Mouse (Mus musculus): ENCODE measurements around the gene Bcas1. TPM values are rescaled to one million over a fixed set of nuclear protein-coding genes. Genes with fewer than 3 reads are reported as not detected.

Gene Bcas1
- polyA plus RNA-seq, 1 experiment from 2014 or later: 0.25 TPM

- Histone ChIP-seq H3K27ac (replicated peaks; ENCODE audit: low read depth, low read length) (no peak overlapping the region), H3K36me3 (ENCODE audit: control insufficient read depth, insufficient read depth, low read length) (no peaks in the 10 kb centered on the region), H3K9me3 (ENCODE audit: control insufficient read depth, low read length) (no peaks in the 10 kb centered on the region), H3K27me3 (ENCODE audit: control insufficient read depth, insufficient read depth, low read length) (peaks cover 6% of the 10 kb centered on the region; the same call in 1 of the 2 replicates), H3K4me2 (ENCODE audit: low read depth, severe bottlenecking) (peak overlapping the region; percentile 50), H3K9ac (ENCODE audit: low read length) (peak overlapping the region; percentile 30; the same call in 1 of the 2 replicates), H3K4me3 (ENCODE audit: low read depth, low read length) (peak overlapping the region; percentile 16; the same call in 1 of the 2 replicates), H3K4me1 (ENCODE audit: control insufficient read depth, insufficient read depth, low read length) (peaks cover 7% of the 10 kb centered on the region)
- ATAC-seq (ENCODE audit: insufficient number of reproducible peaks, low FRiP score, low TSS enrichment, low read depth) (no peak), DNase-seq (ENCODE audit: low spot score) (peak; percentile 48)
- WGBS: 9% methylated on average over 23 of the region's 23 CpGs
Measured at GRCm38 (mm10) chr2:170410677-170411489, 16.8 kb downstream of the Bcas1 start.

GRCm38 (mm10) chr2:170406438-170406837 lies 21.2 kb downstream of the Bcas1 start:
- Histone ChIP-seq H3K4me3 (ENCODE audit: low read depth, low read length) (no peak overlapping the region), H3K27ac (replicated peaks; ENCODE audit: low read depth, low read length) (no peak overlapping the region), H3K4me1 (ENCODE audit: control insufficient read depth, insufficient read depth, low read length) (peaks cover 5% of the 10 kb centered on the region; the same call in 1 of the 2 replicates), H3K36me3 (ENCODE audit: control insufficient read depth, insufficient read depth, low read length) (no peaks in the 10 kb centered on the region), H3K27me3 (ENCODE audit: control insufficient read depth, insufficient read depth, low read length) (0 out of 2 replicates have a peak, but pooled peaks cover 4% of the 10 kb centered on the region), H3K9me3 (ENCODE audit: control insufficient read depth, low read length) (no peaks in the 10 kb centered on the region), H3K4me2 (ENCODE audit: low read depth, severe bottlenecking) (no peak overlapping the region), H3K9ac (ENCODE audit: low read length) (no peak overlapping the region)
- ATAC-seq (ENCODE audit: insufficient number of reproducible peaks, low FRiP score, low TSS enrichment, low read depth): no peak
- no peak for DNase-seq (ENCODE audit: low spot score)
- 79% methylated on average over 14 of the region's 14 CpGs for WGBS

- H3K4me2 ChIP-seq (ENCODE audit: low read depth, severe bottlenecking): no peak overlapping the region
- no peak overlapping the region for H3K9ac ChIP-seq (ENCODE audit: low read length)
- H3K27me3 ChIP-seq (ENCODE audit: control insufficient read depth, insufficient read depth, low read length): no peaks in the 10 kb centered on the region
- WGBS: 33% methylated on average over 18 of the region's 18 CpGs
- no peak overlapping the region for H3K27ac ChIP-seq (replicated peaks; ENCODE audit: low read depth, low read length)
- no peaks in the 10 kb centered on the region for H3K9me3 ChIP-seq (ENCODE audit: control insufficient read depth, low read length)
- no peak overlapping the region for H3K4me3 ChIP-seq (ENCODE audit: low read depth, low read length)
- no peaks in the 10 kb centered on the region for H3K36me3 ChIP-seq (ENCODE audit: control insufficient read depth, insufficient read depth, low read length)
- no peak for DNase-seq (ENCODE audit: low spot score)
- H3K4me1 ChIP-seq (ENCODE audit: control insufficient read depth, insufficient read depth, low read length): 0 out of 2 replicates have a peak, but pooled peaks cover 3% of the 10 kb centered on the region
- ATAC-seq (ENCODE audit: insufficient number of reproducible peaks, low FRiP score, low TSS enrichment, low read depth): no peak
Measured at GRCm38 (mm10) chr2:170404781-170405573, 22.7 kb downstream of the Bcas1 start.

- WGBS: 31% methylated on average over 10 of the region's 10 CpGs
- ATAC-seq (ENCODE audit: insufficient number of reproducible peaks, low FRiP score, low TSS enrichment, low read depth) (no peak), DNase-seq (ENCODE audit: low spot score) (no peak)
- no peak overlapping the region for H3K9ac ChIP-seq (ENCODE audit: low read length)
- H3K4me3 ChIP-seq (ENCODE audit: low read depth, low read length): no peak overlapping the region
- H3K4me2 ChIP-seq (ENCODE audit: low read depth, severe bottlenecking): no peak overlapping the region
- no peak overlapping the region for H3K27ac ChIP-seq (replicated peaks; ENCODE audit: low read depth, low read length)
- H3K36me3 ChIP-seq (ENCODE audit: control insufficient read depth, insufficient read depth, low read length): no peaks in the 10 kb centered on the region
- H3K27me3 ChIP-seq (ENCODE audit: control insufficient read depth, insufficient read depth, low read length): no peaks in the 10 kb centered on the region
- no peaks in the 10 kb centered on the region for H3K9me3 ChIP-seq (ENCODE audit: control insufficient read depth, low read length)
- 0 out of 2 replicates have a peak, but pooled peaks cover 3% of the 10 kb centered on the region for H3K4me1 ChIP-seq (ENCODE audit: control insufficient read depth, insufficient read depth, low read length)
Measured at GRCm38 (mm10) chr2:170403666-170404385, 23.8 kb downstream of the Bcas1 start.

GRCm38 (mm10) chr2:170401211-170401799 lies 26.3 kb downstream of the Bcas1 start:
- WGBS: 2% methylated on average over 17 of the region's 17 CpGs
- peak overlapping the region; percentile 26 for H3K4me3 ChIP-seq (ENCODE audit: low read depth, low read length)
- H3K4me2 ChIP-seq (ENCODE audit: low read depth, severe bottlenecking): peak overlapping the region; percentile 56
- ATAC-seq (ENCODE audit: insufficient number of reproducible peaks, low FRiP score, low TSS enrichment, low read depth) (no peak), DNase-seq (ENCODE audit: low spot score) (peak; percentile 90)
- H3K27me3 ChIP-seq (ENCODE audit: control insufficient read depth, insufficient read depth, low read length): no peaks in the 10 kb centered on the region
- peak overlapping the region; percentile 43 for H3K9ac ChIP-seq (ENCODE audit: low read length)
- H3K27ac ChIP-seq (replicated peaks; ENCODE audit: low read depth, low read length): no peak overlapping the region
- H3K36me3 ChIP-seq (ENCODE audit: control insufficient read depth, insufficient read depth, low read length): no peaks in the 10 kb centered on the region
- H3K9me3 ChIP-seq (ENCODE audit: control insufficient read depth, low read length): no peaks in the 10 kb centered on the region
- 0 out of 2 replicates have a peak, but pooled peaks cover 3% of the 10 kb centered on the region for H3K4me1 ChIP-seq (ENCODE audit: control insufficient read depth, insufficient read depth, low read length)

- Histone ChIP-seq H3K27me3 (ENCODE audit: control insufficient read depth, insufficient read depth, low read length) (no peaks in the 10 kb centered on the region), H3K27ac (replicated peaks; ENCODE audit: low read depth, low read length) (no peak overlapping the region), H3K9ac (ENCODE audit: low read length) (peak overlapping the region; percentile 43), H3K4me2 (ENCODE audit: low read depth, severe bottlenecking) (peak overlapping the region; percentile 56), H3K4me3 (ENCODE audit: low read depth, low read length) (peak overlapping the region; percentile 26), H3K4me1 (ENCODE audit: control insufficient read depth, insufficient read depth, low read length) (0 out of 2 replicates have a peak, but pooled peaks cover 3% of the 10 kb centered on the region), H3K36me3 (ENCODE audit: control insufficient read depth, insufficient read depth, low read length) (no peaks in the 10 kb centered on the region), H3K9me3 (ENCODE audit: control insufficient read depth, low read length) (no peaks in the 10 kb centered on the region)
- ATAC-seq (ENCODE audit: insufficient number of reproducible peaks, low FRiP score, low TSS enrichment, low read depth) (no peak), DNase-seq (ENCODE audit: low spot score) (peak; percentile 46)
- under 1% methylated on average over 10 of the region's 10 CpGs for WGBS
Measured at GRCm38 (mm10) chr2:170400666-170401065, 27.0 kb downstream of the Bcas1 start.

GRCm38 (mm10) chr2:170391994-170392393 lies 35.7 kb downstream of the Bcas1 start:
- no peaks in the 10 kb centered on the region for H3K27me3 ChIP-seq (ENCODE audit: control insufficient read depth, insufficient read depth, low read length)
- WGBS: 69% methylated on average over 1 of the region's 1 CpGs
- no peak overlapping the region for H3K4me3 ChIP-seq (ENCODE audit: low read depth, low read length)
- DNase-seq (ENCODE audit: low spot score): no peak
- no peak overlapping the region for H3K27ac ChIP-seq (replicated peaks; ENCODE audit: low read depth, low read length)
- ATAC-seq (ENCODE audit: insufficient number of reproducible peaks, low FRiP score, low TSS enrichment, low read depth): no peak
- H3K9ac ChIP-seq (ENCODE audit: low read length): no peak overlapping the region
- no peak overlapping the region for H3K4me2 ChIP-seq (ENCODE audit: low read depth, severe bottlenecking)
- no peaks in the 10 kb centered on the region for H3K4me1 ChIP-seq (ENCODE audit: control insufficient read depth, insufficient read depth, low read length)
- H3K9me3 ChIP-seq (ENCODE audit: control insufficient read depth, low read length): no peaks in the 10 kb centered on the region
- H3K36me3 ChIP-seq (ENCODE audit: control insufficient read depth, insufficient read depth, low read length): no peaks in the 10 kb centered on the region
